Mouse (Mus musculus) MEL (cell line): ENCODE measurements around the gene Aoah.

ENCODE experiments used
- CHD2 ChIP-seq: IDR thresholded peaks from 2 replicates; pipeline ENCODE4 v1.6.1; 2011; ENCODE audit warnings: low read length, improper control_type of control experiment
- CTCF ChIP-seq, 3 experiments: IDR thresholded peaks in 2 of 3; conservative IDR thresholded peaks in 1 of 3; 2 replicates each; pipeline ENCODE4 v1.5.1; 2011 to 2012; ENCODE audit warnings: low read length in 3 of 3, low read depth in 2 of 3, mild to moderate bottlenecking in 2 of 3, improper control_type of control experiment in 1 of 3, inconsistent platforms in 1 of 3, mixed read lengths in 1 of 3, moderate library complexity in 1 of 3; ENCODE audit not compliant: control insufficient read depth in 1 of 3, insufficient read depth in 1 of 3, poor library complexity in 1 of 3, severe bottlenecking in 1 of 3
- GATA1 ChIP-seq: IDR thresholded peaks from 2 replicates; pipeline ENCODE4 v1.6.1; 2011; ENCODE audit warnings: low read depth, low read length, improper control_type of control experiment
- MAX ChIP-seq: IDR thresholded peaks from 2 replicates; pipeline ENCODE4 v1.6.1; 2011; ENCODE audit warnings: low read length, improper control_type of control experiment
- MEF2A ChIP-seq: IDR thresholded peaks from 2 replicates; pipeline ENCODE4 v1.6.1; 2014; ENCODE audit warnings: low read depth, mild to moderate bottlenecking, inconsistent platforms, low read length, improper control_type of control experiment; ENCODE audit not compliant: poor library complexity, insufficient replicate concordance, severe bottlenecking; ENCODE audit errors: extremely low read depth
- POLR2A ChIP-seq, 2 experiments: IDR thresholded peaks; 2 replicates each; pipeline ENCODE4 v1.6.1; 2011 to 2012; ENCODE audit warnings: low read length in 2 of 2, mild to moderate bottlenecking in 2 of 2, control low read depth in 1 of 2, improper control_type of control experiment in 1 of 2, low read depth in 1 of 2, moderate library complexity in 1 of 2; ENCODE audit not compliant: control insufficient read depth in 1 of 2, insufficient read depth in 1 of 2, poor library complexity in 1 of 2
- RAD21 ChIP-seq: IDR thresholded peaks from 2 replicates; pipeline ENCODE4 v1.6.1; 2011; ENCODE audit warnings: mild to moderate bottlenecking, low read depth, low read length, improper control_type of control experiment
- TAL1 ChIP-seq: IDR thresholded peaks from 2 replicates; pipeline ENCODE4 v1.6.1; 2012; ENCODE audit warnings: mild to moderate bottlenecking, inconsistent platforms, low read length, moderate library complexity, mixed read lengths
- UBTF ChIP-seq: IDR thresholded peaks from 2 replicates; pipeline ENCODE4 v1.6.1; 2012; ENCODE audit warnings: low read depth, mild to moderate bottlenecking, inconsistent platforms, low read length, improper control_type of control experiment, moderate library complexity, borderline replicate concordance; ENCODE audit not compliant: insufficient read depth
- USF2 ChIP-seq, 2 experiments: IDR thresholded peaks; 2 replicates each; pipeline ENCODE4 v1.6.1; 2011 to 2012; ENCODE audit warnings: improper control_type of control experiment in 2 of 2, low read length in 2 of 2, borderline replicate concordance in 1 of 2, inconsistent platforms in 1 of 2, low read depth in 1 of 2, mild to moderate bottlenecking in 1 of 2; ENCODE audit not compliant: insufficient read depth in 1 of 2

- no peak for TF ChIP-seq MAX
- TF ChIP-seq UBTF: no peak
- no peak for TF ChIP-seq CTCF (IDR thresholded peaks at IDR 0.05 in 2 of 3, conservative IDR thresholded peaks at IDR 0.05 in 1 of 3; ENCODE audit: control insufficient read depth in 1 of 3, insufficient read depth in 1 of 3, low read depth in 2 of 3, low read length in 3 of 3, poor library complexity in 1 of 3, severe bottlenecking in 1 of 3)
- no peak for TF ChIP-seq TAL1
- no peak for TF ChIP-seq RAD21
- TF ChIP-seq MEF2A: no peak
- TF ChIP-seq POLR2A (IDR thresholded peaks at IDR 0.05; ENCODE audit: control insufficient read depth in 1 of 2, insufficient read depth in 1 of 2, low read depth in 1 of 2, low read length in 2 of 2, poor library complexity in 1 of 2): no peak
- TF ChIP-seq CHD2: no peak
- no peak for TF ChIP-seq GATA1
- TF ChIP-seq USF2 (IDR thresholded peaks at IDR 0.05; ENCODE audit: borderline replicate concordance in 1 of 2, insufficient read depth in 1 of 2, low read depth in 1 of 2, low read length in 2 of 2): no peak
These were observed 288.8 kb downstream of the Aoah start for GRCm38 (mm10) chr13:21082686-21083085.
